Comparison of ENCODE assay signal across 31 mouse cellular contexts in the genomic region with DNA sequence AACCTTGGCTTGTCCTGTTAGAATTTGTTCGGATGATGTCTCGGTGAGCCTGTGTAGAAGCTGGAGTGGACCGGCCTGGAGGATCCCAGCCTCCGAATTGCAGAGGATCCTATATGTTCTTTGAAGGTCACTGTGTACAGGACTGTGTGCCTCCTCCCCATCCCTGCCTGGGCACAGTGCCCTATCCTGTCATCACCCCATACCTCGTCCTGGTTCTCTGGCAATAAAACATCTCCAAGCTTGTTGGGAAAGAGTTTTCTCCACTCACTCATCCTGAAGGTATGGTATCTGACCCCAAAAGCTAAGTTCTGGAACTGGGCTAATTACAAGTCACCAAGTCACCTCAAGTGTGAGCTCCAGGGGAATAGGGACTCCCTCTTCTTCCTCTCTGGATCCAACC. TPM values are rescaled to one million over a fixed set of nuclear protein-coding genes. Genes with fewer than 3 reads are reported as not detected.
DNase-seq lines count a peak whose midpoint lies in the region; ATAC-seq and TF ChIP-seq lines count a peak whose summit lies in the region.
"Had no signal": no experiment of that assay in that cellular context is flagged by ENCODE, and none has a peak within 500 bp of the region (broad histone marks: within the 10 kb centered on the region; RNA-seq: fewer than 3 reads in every experiment).

No protein-coding gene starts in this region.

- no peak for ATAC-seq in forebrain, embryonic 11.5 days (replicated peaks; ENCODE audit: low FRiP score)
- ATAC-seq in forebrain, embryonic 16.5 days: no peak
- ATAC-seq in heart, postnatal 0 days (ENCODE audit: insufficient read depth, low read depth): peak; percentile 85
- ATAC-seq: inflammation-experienced regulatory T-cells, adult 6 months had no signal

- no peaks in the 10 kb centered on the region for H3K9me3 ChIP-seq in forebrain, embryonic 11.5 days (ENCODE audit: control insufficient read depth, low read length)
- H3K9me3 ChIP-seq in forebrain, embryonic 16.5 days (ENCODE audit: control insufficient read depth, low read length): no peaks in the 10 kb centered on the region
- no peaks in the 10 kb centered on the region for H3K9me3 ChIP-seq in heart, postnatal 0 days (replicated peaks; ENCODE audit: control insufficient read depth, low read length)
- H3K9me3 ChIP-seq: embryonic facial prominence, embryonic 10.5 days; forebrain, embryonic 10.5 days; limb, embryonic 15.5 days; lung, embryonic 15.5 days; neural tube, embryonic 12.5 days had no signal

- H3K9ac ChIP-seq in forebrain, embryonic 11.5 days (ENCODE audit: low read length): no peak overlapping the region
- no peak overlapping the region for H3K9ac ChIP-seq in forebrain, embryonic 16.5 days (replicated peaks; ENCODE audit: low read depth, low read length)
- no peak overlapping the region for H3K9ac ChIP-seq in heart, postnatal 0 days (replicated peaks; ENCODE audit: low read depth, low read length)
- H3K9ac ChIP-seq: hindbrain, embryonic 14.5 days; limb, embryonic 15.5 days; liver, embryonic 14.5 days; lung, embryonic 15.5 days; neural tube, embryonic 12.5 days had no signal

- no peaks in the 10 kb centered on the region for H3K27me3 ChIP-seq in forebrain, embryonic 11.5 days (ENCODE audit: control insufficient read depth, insufficient read depth, low read length)
- no peaks in the 10 kb centered on the region for H3K27me3 ChIP-seq in forebrain, embryonic 16.5 days (replicated peaks; ENCODE audit: control insufficient read depth, insufficient read depth, low read length)
- no peaks in the 10 kb centered on the region for H3K27me3 ChIP-seq in heart, postnatal 0 days (ENCODE audit: control insufficient read depth, insufficient read depth, low read length)
- H3K27me3 ChIP-seq: neural tube, embryonic 12.5 days had no signal

- H3K4me3 ChIP-seq in forebrain, embryonic 11.5 days (ENCODE audit: low read depth, low read length): no peak overlapping the region
- H3K4me3 ChIP-seq in forebrain, embryonic 16.5 days (replicated peaks; ENCODE audit: low read length): no peak overlapping the region
- H3K4me3 ChIP-seq in heart, postnatal 0 days (ENCODE audit: low read depth, low read length): no peak overlapping the region
- H3K4me3 ChIP-seq: embryonic facial prominence, embryonic 10.5 days; forebrain, embryonic 10.5 days; limb, embryonic 15.5 days; lung, embryonic 15.5 days; neural tube, embryonic 12.5 days had no signal

- no peak overlapping the region for H3K27ac ChIP-seq in forebrain, embryonic 11.5 days (ENCODE audit: low read depth, low read length)
- H3K27ac ChIP-seq in forebrain, embryonic 16.5 days (ENCODE audit: low read length): no peak overlapping the region
- H3K27ac ChIP-seq in heart, postnatal 0 days (ENCODE audit: low read depth): no peak overlapping the region
- H3K27ac ChIP-seq: embryonic facial prominence, embryonic 10.5 days; forebrain, embryonic 10.5 days; hindbrain, embryonic 14.5 days; limb, embryonic 15.5 days; liver, embryonic 14.5 days; lung, embryonic 15.5 days; neural tube, embryonic 12.5 days had no signal

- no peak overlapping the region for H3K4me2 ChIP-seq in forebrain, embryonic 11.5 days (ENCODE audit: low read depth, low read length, severe bottlenecking)
- no peak overlapping the region for H3K4me2 ChIP-seq in forebrain, embryonic 16.5 days (ENCODE audit: low read length)
- H3K4me2 ChIP-seq in heart, postnatal 0 days (ENCODE audit: low read depth, low read length): no peak overlapping the region
- H3K4me2 ChIP-seq: hindbrain, embryonic 14.5 days; limb, embryonic 15.5 days; lung, embryonic 15.5 days; neural tube, embryonic 12.5 days had no signal

- 87% methylated on average over 5 of the region's 5 CpGs for WGBS in forebrain, embryonic 11.5 days
- WGBS in forebrain, embryonic 16.5 days: 85% methylated on average over 5 of the region's 5 CpGs
- 29% methylated on average over 5 of the region's 5 CpGs for WGBS in heart, postnatal 0 days

- intact Hi-C loops in heart, postnatal 36 days (cut with DNase I): no loop called here

- H3K36me3 ChIP-seq in forebrain, embryonic 11.5 days (ENCODE audit: control insufficient read depth, insufficient read depth, low read length): no peaks in the 10 kb centered on the region
- no peaks in the 10 kb centered on the region for H3K36me3 ChIP-seq in forebrain, embryonic 16.5 days (ENCODE audit: control insufficient read depth, insufficient read depth)
- no peaks in the 10 kb centered on the region for H3K36me3 ChIP-seq in heart, postnatal 0 days (replicated peaks; ENCODE audit: control insufficient read depth, insufficient read depth, low read length)
- H3K36me3 ChIP-seq: embryonic facial prominence, embryonic 10.5 days; forebrain, embryonic 10.5 days; limb, embryonic 15.5 days; lung, embryonic 15.5 days; neural tube, embryonic 12.5 days had no signal

- TF ChIP-seq EP300 in heart, postnatal 0 days (IDR thresholded peaks at IDR 0.05; ENCODE audit: low read depth): no peak

- H3K4me1 ChIP-seq in forebrain, embryonic 11.5 days (replicated peaks; ENCODE audit: control insufficient read depth, insufficient read depth, low read length): no peaks in the 10 kb centered on the region
- no peaks in the 10 kb centered on the region; the same call in 1 of the 2 replicates for H3K4me1 ChIP-seq in forebrain, embryonic 16.5 days (replicated peaks; ENCODE audit: control insufficient read depth, insufficient read depth, low read length)
- H3K4me1 ChIP-seq in heart, postnatal 0 days (ENCODE audit: control insufficient read depth, insufficient read depth): no peaks in the 10 kb centered on the region
- H3K4me1 ChIP-seq: limb, embryonic 15.5 days; lung, embryonic 15.5 days; neural tube, embryonic 12.5 days had no signal

- TF ChIP-seq CTCF in heart, postnatal 0 days (IDR thresholded peaks at IDR 0.05; ENCODE audit: low read depth): no peak

- DNase-seq in adrenal gland, adult (ENCODE audit: inconsistent age in 2 of 2, low spot score in 1 of 2): peak; percentile 31
- no peak for DNase-seq in adrenal gland, postnatal 10 days
- peak; percentile 41 for DNase-seq in forebrain, embryonic 11.5 days (ENCODE audit: low spot score)
- peak; percentile 64 for DNase-seq in heart, postnatal 0 days (ENCODE audit: low spot score)
- no peak for DNase-seq in heart, postnatal 36 days
- peak; percentile 36 for DNase-seq in fibroblast of lung, adult 2 months (ENCODE audit: low read depth)
- no peak for DNase-seq in gastrocnemius, postnatal 25 days
- DNase-seq: adrenal gland, postnatal 36 days; gastrocnemius, postnatal 36 days; kidney, adult 8-10 months; kidney, postnatal 10 days; left cerebral cortex, postnatal 4 days; lung, postnatal 4 days; midbrain, embryonic 14.5 days; thymus, postnatal 36 days had no signal

RNA-seq across cellular contexts. Expression of a gene that starts 5.7 kb away (rescaled TPM):
- total RNA-seq in adrenal gland, postnatal 10 days (2021): under 1 TPM in 1 of 2 experiments, not detected in 1; 0.63 TPM
- polyA plus RNA-seq in forebrain, embryonic 11.5 days (2014; fragmentation: Nextera tagmentation; extraction: Ambion mirVana): not detected in 2 replicates
- not detected in 2 replicates for polyA plus RNA-seq in forebrain, embryonic 16.5 days (2015; fragmentation: Nextera tagmentation; extraction: Ambion mirVana)
- total RNA-seq in heart, postnatal 0 days (2014; rRNA removed; ENCODE audit: low replicate concordance): not detected in 2 replicates
- not detected in 2 replicates for polyA plus RNA-seq in heart, postnatal 0 days (2015; fragmentation: Nextera tagmentation; extraction: Ambion mirVana)
- total RNA-seq in heart, postnatal 36 days (2021): not detected
- total RNA-seq in gastrocnemius, postnatal 25 days (2021): not detected
- total RNA-seq: adrenal gland, postnatal 36 days; ES-E14; gastrocnemius, postnatal 36 days; heart, postnatal 14 days; layer of hippocampus, postnatal 14 days; left cerebral cortex, adult 8-10 months; left cerebral cortex, postnatal 4 days; megakaryocyte-erythroid progenitor cell, adult 5-6 weeks had no signal
- polyA plus RNA-seq: cortical plate, adult 2 months; embryonic facial prominence, embryonic 10.5 days; forebrain, embryonic 10.5 days; hindbrain, embryonic 14.5 days; inflammation-experienced regulatory T-cells, adult 6 months; limb, embryonic 15.5 days; lung, embryonic 15.5 days; midbrain, embryonic 14.5 days; neural tube, embryonic 12.5 days; testis, adult 2 months had no signal

RNA-seq across cellular contexts. Expression of a gene that starts 9.9 kb away (rescaled TPM):
- total RNA-seq in adrenal gland, postnatal 10 days (2021): 10 to 100 TPM; 56.3 to 64.1 TPM
- 73.6 and 83.9 TPM in 2 replicates for polyA plus RNA-seq in forebrain, embryonic 11.5 days (2014; fragmentation: Nextera tagmentation; extraction: Ambion mirVana)
- polyA plus RNA-seq in forebrain, embryonic 16.5 days (2015; fragmentation: Nextera tagmentation; extraction: Ambion mirVana): 76.6 and 80.3 TPM in 2 replicates
- 63.2 and 67.3 TPM in 2 replicates for total RNA-seq in heart, postnatal 0 days (2014; rRNA removed; ENCODE audit: low replicate concordance)
- 46.8 and 59.6 TPM in 2 replicates for polyA plus RNA-seq in heart, postnatal 0 days (2015; fragmentation: Nextera tagmentation; extraction: Ambion mirVana)
- 10 to 100 TPM; 35.3 to 39.1 TPM for total RNA-seq in heart, postnatal 36 days (2021)
- total RNA-seq in gastrocnemius, postnatal 25 days (2021): 10 to 100 TPM; 17.8 to 23.4 TPM

RNA-seq across cellular contexts. Expression of a gene that starts 12.7 kb away (rescaled TPM):
- 10 to 100 TPM; 59.7 to 75.1 TPM for total RNA-seq in adrenal gland, postnatal 10 days (2021)
- polyA plus RNA-seq in forebrain, embryonic 11.5 days (2014; fragmentation: Nextera tagmentation; extraction: Ambion mirVana): 13.9 and 18.0 TPM in 2 replicates
- 49.6 and 75.5 TPM in 2 replicates for polyA plus RNA-seq in forebrain, embryonic 16.5 days (2015; fragmentation: Nextera tagmentation; extraction: Ambion mirVana)
- total RNA-seq in heart, postnatal 0 days (2014; rRNA removed; ENCODE audit: low replicate concordance): 26.2 and 47.3 TPM in 2 replicates
- polyA plus RNA-seq in heart, postnatal 0 days (2015; fragmentation: Nextera tagmentation; extraction: Ambion mirVana): 17.9 and 21.9 TPM in 2 replicates
- 10 to 100 TPM; 20.7 to 22.9 TPM for total RNA-seq in heart, postnatal 36 days (2021)
- 1 to 10 TPM; 2.8 to 5.7 TPM for total RNA-seq in gastrocnemius, postnatal 25 days (2021)

RNA-seq across cellular contexts. Expression of a gene that starts 27.7 kb away (rescaled TPM):
- 10 to 100 TPM; 42.6 to 90.1 TPM for total RNA-seq in adrenal gland, postnatal 10 days (2021)
- not detected in 2 replicates for polyA plus RNA-seq in forebrain, embryonic 11.5 days (2014; fragmentation: Nextera tagmentation; extraction: Ambion mirVana)
- polyA plus RNA-seq in forebrain, embryonic 16.5 days (2015; fragmentation: Nextera tagmentation; extraction: Ambion mirVana): not detected in 2 replicates
- not detected in 2 replicates for total RNA-seq in heart, postnatal 0 days (2014; rRNA removed; ENCODE audit: low replicate concordance)
- polyA plus RNA-seq in heart, postnatal 0 days (2015; fragmentation: Nextera tagmentation; extraction: Ambion mirVana): not detected in 2 replicates
- not detected for total RNA-seq in heart, postnatal 36 days (2021)
- total RNA-seq in gastrocnemius, postnatal 25 days (2021): not detected
- total RNA-seq: gastrocnemius, postnatal 36 days; heart, postnatal 14 days; layer of hippocampus, postnatal 14 days; left cerebral cortex, adult 8-10 months; left cerebral cortex, postnatal 4 days had no signal
- polyA plus RNA-seq: cortical plate, adult 2 months; embryonic facial prominence, embryonic 10.5 days; forebrain, embryonic 10.5 days; hindbrain, embryonic 14.5 days; midbrain, embryonic 14.5 days; neural tube, embryonic 12.5 days; testis, adult 2 months had no signal

RNA-seq across cellular contexts. Expression of a gene that starts 38.6 kb away (rescaled TPM):
- 10 to 100 TPM; 71.5 to 73.4 TPM for total RNA-seq in adrenal gland, postnatal 10 days (2021)
- polyA plus RNA-seq in forebrain, embryonic 11.5 days (2014; fragmentation: Nextera tagmentation; extraction: Ambion mirVana): 52.3 and 59.0 TPM in 2 replicates
- polyA plus RNA-seq in forebrain, embryonic 16.5 days (2015; fragmentation: Nextera tagmentation; extraction: Ambion mirVana): 91.4 and 91.6 TPM in 2 replicates
- 21.4 and 23.8 TPM in 2 replicates for total RNA-seq in heart, postnatal 0 days (2014; rRNA removed; ENCODE audit: low replicate concordance)
- polyA plus RNA-seq in heart, postnatal 0 days (2015; fragmentation: Nextera tagmentation; extraction: Ambion mirVana): 61.7 and 66.2 TPM in 2 replicates
- total RNA-seq in heart, postnatal 36 days (2021): 10 to 100 TPM; 56.8 to 64.0 TPM
- total RNA-seq in gastrocnemius, postnatal 25 days (2021): 10 to 100 TPM; 58.2 to 68.5 TPM

Comparison
In these comparisons a context has a peak if more than half of its experiments do, and no peak if none do; other contexts are left out.
1. DNase-seq: peak in adrenal gland, adult (2 of 2), forebrain, embryonic 11.5 days (single experiment), heart, postnatal 0 days (single experiment) and fibroblast of lung, adult 2 months (single experiment); none in adrenal gland, postnatal 10 days (single experiment), heart, postnatal 36 days (0 of 2) and gastrocnemius, postnatal 25 days (single experiment).